Mouse (Mus musculus): ENCODE results near the gene Itga3. TPM values are rescaled to one million over a fixed set of nuclear protein-coding genes. Genes with fewer than 3 reads are reported as not detected.

Itga3 gene
- polyA plus RNA-seq, 1 experiment from 2014 or later = 29.0 TPM

DNA sequence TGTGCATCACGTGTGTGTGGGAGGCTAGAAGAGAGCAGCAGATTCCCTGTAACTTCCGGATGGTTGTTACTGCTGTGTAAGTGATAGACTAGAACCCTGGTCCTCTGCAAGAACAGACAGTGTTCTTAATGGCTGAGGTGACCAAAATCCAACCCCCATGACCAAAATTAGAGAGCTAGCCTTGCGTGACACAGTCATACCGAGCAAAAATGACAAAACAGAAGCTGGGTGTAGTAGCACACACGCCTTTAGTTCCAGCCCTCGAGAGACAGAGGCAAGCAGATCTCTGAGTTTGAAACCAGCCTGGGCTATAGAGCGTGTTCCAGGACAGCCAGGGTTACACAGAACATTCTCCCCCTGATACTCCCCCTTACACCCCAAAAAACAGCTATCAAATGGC lies 33.5 kb upstream of the Itga3 start:
- Histone ChIP-seq H3K4me1 (replicated peaks; ENCODE audit: control insufficient read depth, insufficient read depth, low read length) (peaks cover 4% of the 10 kb centered on the region), H3K4me2 (ENCODE audit: low read length) (no peak overlapping the region), H3K9ac (ENCODE audit: low read length) (no peak overlapping the region), H3K9me3 (ENCODE audit: control insufficient read depth, low read length) (no peaks in the 10 kb centered on the region), H3K27ac (ENCODE audit: low read depth) (no peak overlapping the region), H3K27me3 (replicated peaks; ENCODE audit: control insufficient read depth, insufficient read depth, low read length) (no peaks in the 10 kb centered on the region), H3K36me3 (ENCODE audit: control insufficient read depth, insufficient read depth, low read length) (no peaks in the 10 kb centered on the region), H3K4me3 (ENCODE audit: low read depth, low read length) (no peak overlapping the region)
- WGBS = 90% methylated on average over 7 of the region's 7 CpGs
- DNase-seq (ENCODE audit: low spot score) (no peak), ATAC-seq (replicated peaks; ENCODE audit: low FRiP score, low TSS enrichment, low read depth) (no peak)

DNA sequence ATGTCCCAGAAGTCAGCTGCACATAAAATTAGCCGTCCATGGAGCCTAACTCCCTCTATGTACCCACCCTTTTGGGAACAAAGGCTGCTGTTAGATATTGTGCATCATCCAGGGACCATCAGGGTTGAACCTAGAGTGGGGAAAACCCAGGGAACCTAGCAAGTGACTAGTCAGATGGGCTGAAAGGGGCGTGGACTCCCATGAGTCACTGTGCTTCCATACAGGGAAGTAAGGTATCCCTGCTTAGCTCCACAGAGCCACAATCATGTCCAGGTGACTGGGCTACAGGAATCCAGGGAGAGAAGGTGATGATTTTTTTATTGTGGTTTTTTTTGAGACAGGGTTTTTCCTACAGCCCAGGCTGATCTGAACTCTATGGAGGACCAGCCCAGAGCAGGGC lies 32.4 kb upstream of the Itga3 start:
- Histone ChIP-seq H3K4me3 (ENCODE audit: low read depth, low read length) (no peak overlapping the region), H3K4me2 (ENCODE audit: low read length) (no peak overlapping the region), H3K9ac (ENCODE audit: low read length) (no peak overlapping the region), H3K27ac (ENCODE audit: low read depth) (no peak overlapping the region), H3K36me3 (ENCODE audit: control insufficient read depth, insufficient read depth, low read length) (no peaks in the 10 kb centered on the region), H3K4me1 (replicated peaks; ENCODE audit: control insufficient read depth, insufficient read depth, low read length) (peaks cover 13% of the 10 kb centered on the region), H3K27me3 (replicated peaks; ENCODE audit: control insufficient read depth, insufficient read depth, low read length) (no peaks in the 10 kb centered on the region), H3K9me3 (ENCODE audit: control insufficient read depth, low read length) (no peaks in the 10 kb centered on the region)
- WGBS = 83% methylated on average over 2 of the region's 2 CpGs
- DNase-seq (ENCODE audit: low spot score) (no peak), ATAC-seq (replicated peaks; ENCODE audit: low FRiP score, low TSS enrichment, low read depth) (no peak)

DNA sequence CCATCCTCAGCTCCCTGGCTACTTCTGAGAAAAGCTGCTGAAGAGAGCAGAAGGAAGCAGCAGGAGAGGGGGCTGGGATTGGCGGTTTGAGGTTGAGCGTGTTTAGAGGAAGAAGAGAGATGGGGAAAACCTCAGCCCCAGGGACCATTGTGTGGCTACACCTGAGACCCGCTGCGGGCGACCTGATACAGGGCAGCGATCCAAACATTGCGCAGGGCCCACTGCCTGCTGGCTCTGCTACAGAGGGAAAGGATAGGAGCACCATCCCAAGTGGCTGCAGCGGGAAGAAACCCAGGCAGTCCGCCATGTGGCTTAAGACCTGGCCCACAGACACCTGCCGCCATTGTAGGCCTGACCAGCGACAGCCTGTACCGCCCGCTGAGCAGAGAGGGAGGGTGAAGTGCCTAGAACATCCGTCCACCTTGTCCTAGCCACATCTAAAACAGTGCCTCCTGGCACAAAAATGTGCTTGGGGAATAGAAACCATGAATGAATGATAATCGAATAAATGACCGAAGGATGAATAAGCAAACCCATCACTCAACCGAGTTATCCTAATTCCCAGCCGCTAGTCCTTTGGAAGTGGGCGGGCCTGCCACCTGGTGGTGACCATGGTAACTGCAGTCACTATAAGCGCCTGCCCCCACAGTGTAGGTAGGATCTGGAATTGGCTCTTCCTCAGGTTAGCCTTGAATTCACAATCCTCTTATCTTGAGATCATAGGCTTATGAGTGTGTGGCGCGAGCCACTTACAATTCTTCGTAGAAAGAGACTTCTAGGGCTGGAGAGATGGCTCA lies 30.0 kb upstream of the Itga3 start:
- Histone ChIP-seq H3K4me3 (ENCODE audit: low read depth, low read length) (no peak overlapping the region), H3K9me3 (ENCODE audit: control insufficient read depth, low read length) (no peaks in the 10 kb centered on the region), H3K4me1 (replicated peaks; ENCODE audit: control insufficient read depth, insufficient read depth, low read length) (peaks cover 15% of the 10 kb centered on the region), H3K27me3 (replicated peaks; ENCODE audit: control insufficient read depth, insufficient read depth, low read length) (no peaks in the 10 kb centered on the region), H3K36me3 (ENCODE audit: control insufficient read depth, insufficient read depth, low read length) (no peaks in the 10 kb centered on the region), H3K27ac (ENCODE audit: low read depth) (no peak overlapping the region), H3K9ac (ENCODE audit: low read length) (no peak overlapping the region), H3K4me2 (ENCODE audit: low read length) (no peak overlapping the region)
- peak; percentile 51; the same call in 1 of the 2 replicates for ATAC-seq (replicated peaks; ENCODE audit: low FRiP score, low TSS enrichment, low read depth)
- 35% methylated on average over 23 of the region's 23 CpGs for WGBS
- peak; percentile 94 for DNase-seq (ENCODE audit: low spot score)

DNA sequence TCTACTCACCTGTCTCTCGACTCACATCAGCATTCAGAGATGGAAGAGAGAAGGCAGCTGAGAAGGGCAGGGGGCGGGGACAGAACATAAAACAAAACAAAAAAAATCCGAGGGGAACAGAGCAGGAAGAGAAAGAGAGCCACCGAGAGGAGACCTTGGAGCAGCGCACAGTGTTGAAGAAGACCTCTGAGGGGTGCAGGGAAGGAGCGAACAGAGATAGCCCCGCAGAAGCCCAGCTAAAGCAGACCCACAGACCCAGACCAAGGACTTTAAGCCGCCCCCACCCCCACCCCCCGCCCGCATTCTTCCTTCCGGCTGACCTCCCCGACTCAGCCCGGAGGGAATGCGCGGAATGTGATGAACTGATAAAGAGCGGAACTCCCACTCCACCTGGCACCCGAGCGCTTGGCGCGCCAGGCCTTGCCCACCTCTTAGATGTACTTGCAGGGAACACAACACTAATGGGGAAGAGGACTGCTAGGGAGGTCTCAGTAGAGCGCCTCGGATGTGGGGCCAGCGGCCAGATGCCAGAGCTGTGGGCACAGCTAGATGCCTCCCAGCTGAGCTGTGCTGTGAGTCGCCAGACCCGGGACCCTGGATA lies 28.8 kb upstream of the Itga3 start:
- DNase-seq (ENCODE audit: low spot score) (no peak), ATAC-seq (replicated peaks; ENCODE audit: low FRiP score, low TSS enrichment, low read depth) (peak; percentile 36; the same call in 1 of the 2 replicates)
- WGBS = 2% methylated on average over 25 of the region's 25 CpGs

DNA sequence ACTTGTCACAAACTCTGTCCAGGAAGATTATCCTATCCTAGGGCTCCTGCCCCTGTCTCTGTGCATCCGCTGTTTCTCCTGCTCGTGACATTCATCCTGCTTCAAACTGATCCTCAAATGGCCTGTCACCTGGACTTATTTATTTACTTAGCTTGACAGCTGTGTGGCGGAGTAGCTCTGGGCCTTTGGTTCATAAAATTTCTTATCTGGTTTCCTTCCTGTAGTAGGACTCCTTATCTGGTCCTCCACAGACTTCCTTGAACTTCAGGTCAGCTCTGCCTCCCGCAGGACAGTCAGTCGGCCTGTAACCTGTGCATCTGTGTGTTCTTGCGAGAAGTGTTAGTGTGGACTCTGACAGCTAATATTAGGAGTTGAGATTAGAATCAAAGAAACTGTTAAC lies 27.7 kb upstream of the Itga3 start:
- Histone ChIP-seq H3K4me1 (replicated peaks; ENCODE audit: control insufficient read depth, insufficient read depth, low read length) (peaks cover 26% of the 10 kb centered on the region), H3K9me3 (ENCODE audit: control insufficient read depth, low read length) (no peaks in the 10 kb centered on the region), H3K4me3 (ENCODE audit: low read depth, low read length) (no peak overlapping the region), H3K27me3 (replicated peaks; ENCODE audit: control insufficient read depth, insufficient read depth, low read length) (no peaks in the 10 kb centered on the region), H3K9ac (ENCODE audit: low read length) (no peak overlapping the region), H3K27ac (ENCODE audit: low read depth) (no peak overlapping the region), H3K36me3 (ENCODE audit: control insufficient read depth, insufficient read depth, low read length) (no peaks in the 10 kb centered on the region), H3K4me2 (ENCODE audit: low read length) (no peak overlapping the region; the same call in 1 of the 2 replicates)
- no peak for ATAC-seq (replicated peaks; ENCODE audit: low FRiP score, low TSS enrichment, low read depth)
- no peak for DNase-seq (ENCODE audit: low spot score)
- 55% methylated on average over 6 of the region's 6 CpGs for WGBS

More for the DNA sequence above, 28.8 kb upstream of the Itga3 start:
- H3K4me1 ChIP-seq (replicated peaks; ENCODE audit: control insufficient read depth, insufficient read depth, low read length) = peaks cover 24% of the 10 kb centered on the region
- no peaks in the 10 kb centered on the region for H3K9me3 ChIP-seq (ENCODE audit: control insufficient read depth, low read length)
- H3K27ac ChIP-seq (ENCODE audit: low read depth) = no peak overlapping the region
- H3K4me2 ChIP-seq (ENCODE audit: low read length) = peak overlapping the region; percentile 44
- H3K27me3 ChIP-seq (replicated peaks; ENCODE audit: control insufficient read depth, insufficient read depth, low read length) = no peaks in the 10 kb centered on the region
- peak overlapping the region; percentile 6; the same call in 1 of the 2 replicates for H3K4me3 ChIP-seq (ENCODE audit: low read depth, low read length)
- no peak overlapping the region for H3K9ac ChIP-seq (ENCODE audit: low read length)
- no peaks in the 10 kb centered on the region for H3K36me3 ChIP-seq (ENCODE audit: control insufficient read depth, insufficient read depth, low read length)

DNA sequence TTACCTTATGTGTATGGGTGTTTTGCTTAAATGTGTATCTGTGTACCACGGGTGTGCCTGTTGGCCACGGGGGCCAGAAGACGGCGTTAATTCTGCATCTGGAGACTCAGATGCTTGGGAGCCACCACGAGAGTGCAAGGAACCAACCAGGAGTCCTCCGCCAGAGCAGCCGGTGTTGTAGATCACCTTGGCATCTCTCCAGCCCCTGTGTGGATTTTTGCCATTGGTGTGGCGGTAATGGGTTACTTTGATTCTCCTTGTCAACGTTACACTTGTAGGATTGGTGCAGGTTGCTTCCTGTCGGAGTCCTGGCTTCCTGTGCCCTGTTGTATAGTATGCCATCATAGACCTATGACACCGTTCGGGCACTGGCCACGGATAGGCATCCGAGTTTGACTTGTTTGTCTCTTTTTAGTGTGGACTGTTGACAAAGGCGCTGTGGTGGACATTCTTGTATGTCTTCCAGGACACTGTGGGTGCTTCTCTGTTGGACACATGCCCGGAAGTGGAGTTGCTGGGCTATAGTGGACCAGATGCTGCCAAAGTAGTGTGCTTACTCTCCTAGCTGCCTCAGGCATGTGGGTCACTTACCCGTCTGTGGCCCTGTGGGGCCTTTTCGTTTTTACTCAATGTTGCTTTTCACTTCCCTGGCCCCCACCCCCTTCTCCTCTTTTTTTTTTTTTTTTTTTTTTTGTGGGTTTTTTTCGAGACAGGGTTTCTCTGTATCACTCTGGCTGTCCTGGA lies 25.7 kb upstream of the Itga3 start:
- H3K4me3 ChIP-seq (ENCODE audit: low read depth, low read length) = no peak overlapping the region
- H3K4me1 ChIP-seq (replicated peaks; ENCODE audit: control insufficient read depth, insufficient read depth, low read length) = peaks cover 36% of the 10 kb centered on the region
- H3K36me3 ChIP-seq (ENCODE audit: control insufficient read depth, insufficient read depth, low read length) = no peaks in the 10 kb centered on the region
- H3K27ac ChIP-seq (ENCODE audit: low read depth) = no peak overlapping the region
- H3K27me3 ChIP-seq (replicated peaks; ENCODE audit: control insufficient read depth, insufficient read depth, low read length) = no peaks in the 10 kb centered on the region
- no peak overlapping the region for H3K9ac ChIP-seq (ENCODE audit: low read length)
- no peak for ATAC-seq (replicated peaks; ENCODE audit: low FRiP score, low TSS enrichment, low read depth)
- 91% methylated on average over 19 of the region's 19 CpGs for WGBS
- no peaks in the 10 kb centered on the region for H3K9me3 ChIP-seq (ENCODE audit: control insufficient read depth, low read length)
- H3K4me2 ChIP-seq (ENCODE audit: low read length) = no peak overlapping the region
- no peak for DNase-seq (ENCODE audit: low spot score)

DNA sequence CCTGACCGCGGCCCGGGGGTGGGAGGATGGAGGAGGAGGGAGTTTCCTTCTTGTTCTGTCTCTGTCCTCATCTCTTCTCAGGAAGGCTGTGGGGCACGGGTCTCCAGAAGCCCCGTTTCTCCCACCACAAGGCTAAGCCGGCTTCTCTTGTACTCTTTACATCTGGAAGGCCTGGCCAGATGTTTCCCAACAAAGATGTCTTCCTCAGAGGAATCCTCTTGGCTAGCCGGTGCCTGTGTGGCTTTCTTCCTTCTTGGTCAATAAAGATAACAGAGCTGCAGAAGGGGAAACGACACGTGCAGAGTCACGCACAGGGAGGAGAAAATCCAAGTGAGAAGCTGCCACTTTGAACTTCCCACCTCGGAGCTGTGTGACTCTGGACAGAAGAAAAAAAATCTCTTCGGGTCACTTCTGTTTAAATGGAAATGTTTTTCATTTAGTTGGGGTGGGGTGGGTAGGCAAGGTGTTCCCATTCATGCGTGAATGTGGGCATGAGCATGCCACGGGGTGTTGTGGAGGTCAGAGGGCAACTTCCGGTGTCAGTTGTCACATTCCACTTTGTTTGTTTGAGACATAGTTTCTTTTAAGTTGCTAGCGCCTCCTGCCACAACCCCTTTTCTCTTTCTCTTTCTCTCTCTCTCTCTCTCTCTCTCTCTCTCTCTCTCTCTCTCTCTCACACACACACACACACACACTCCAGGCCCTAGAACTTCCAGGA lies 24.6 kb upstream of the Itga3 start:
- Histone ChIP-seq H3K36me3 (ENCODE audit: control insufficient read depth, insufficient read depth, low read length) (no peaks in the 10 kb centered on the region), H3K4me2 (ENCODE audit: low read length) (no peak overlapping the region), H3K9ac (ENCODE audit: low read length) (no peak overlapping the region; the same call in 1 of the 2 replicates), H3K9me3 (ENCODE audit: control insufficient read depth, low read length) (no peaks in the 10 kb centered on the region), H3K4me3 (ENCODE audit: low read depth, low read length) (no peak overlapping the region), H3K4me1 (replicated peaks; ENCODE audit: control insufficient read depth, insufficient read depth, low read length) (peaks cover 41% of the 10 kb centered on the region), H3K27ac (ENCODE audit: low read depth) (peak overlapping the region; percentile 54; the same call in 1 of the 2 replicates), H3K27me3 (replicated peaks; ENCODE audit: control insufficient read depth, insufficient read depth, low read length) (no peaks in the 10 kb centered on the region)
- no peak for DNase-seq (ENCODE audit: low spot score)
- 21% methylated on average over 16 of the region's 16 CpGs for WGBS
- ATAC-seq (replicated peaks; ENCODE audit: low FRiP score, low TSS enrichment, low read depth) = no peak

DNA sequence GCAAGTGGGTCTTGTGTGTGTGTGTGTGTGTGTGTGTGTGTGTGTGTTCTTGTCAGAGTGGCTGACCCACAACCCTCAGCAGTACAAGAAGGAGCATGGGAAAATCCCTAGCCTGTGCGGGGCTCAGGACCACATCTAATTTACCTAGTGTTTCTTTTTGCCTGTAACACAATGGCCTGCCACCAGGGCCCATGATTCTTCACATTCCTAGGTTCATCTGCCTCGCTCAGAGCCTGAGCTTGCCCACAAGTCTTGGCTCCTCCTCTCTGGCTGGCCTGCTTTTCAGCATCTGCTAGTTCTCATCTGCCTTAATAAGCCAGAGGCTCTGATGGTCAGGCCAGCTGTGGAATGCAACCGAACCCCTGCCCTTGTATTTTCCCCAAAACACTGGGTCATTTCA lies 23.8 kb upstream of the Itga3 start:
- WGBS = 40% methylated on average over 3 of the region's 3 CpGs
- no peaks in the 10 kb centered on the region for H3K27me3 ChIP-seq (replicated peaks; ENCODE audit: control insufficient read depth, insufficient read depth, low read length)
- no peaks in the 10 kb centered on the region for H3K9me3 ChIP-seq (ENCODE audit: control insufficient read depth, low read length)
- DNase-seq (ENCODE audit: low spot score) (no peak), ATAC-seq (replicated peaks; ENCODE audit: low FRiP score, low TSS enrichment, low read depth) (no peak; the same call in 1 of the 2 replicates)
- no peak overlapping the region for H3K4me2 ChIP-seq (ENCODE audit: low read length)
- H3K27ac ChIP-seq (ENCODE audit: low read depth) = peak overlapping the region; percentile 54; the same call in 1 of the 2 replicates
- no peak overlapping the region for H3K4me3 ChIP-seq (ENCODE audit: low read depth, low read length)
- no peaks in the 10 kb centered on the region for H3K36me3 ChIP-seq (ENCODE audit: control insufficient read depth, insufficient read depth, low read length)
- peaks cover 43% of the 10 kb centered on the region for H3K4me1 ChIP-seq (replicated peaks; ENCODE audit: control insufficient read depth, insufficient read depth, low read length)
- no peak overlapping the region for H3K9ac ChIP-seq (ENCODE audit: low read length)

Data from intestine, embryonic 14.5 days (tissue).